Mouse (Mus musculus): ENCODE data around the gene Pgam2. TPM values are rescaled to one million over a fixed set of nuclear protein-coding genes. Genes with fewer than 3 reads are reported as not detected.

Pgam2 gene
- polyA plus RNA-seq, 1 experiment from 2014 or later = 7.9 TPM

- Histone ChIP-seq H3K4me1 (replicated peaks; ENCODE audit: control insufficient read depth, insufficient read depth, low read length) (no peaks in the 10 kb centered on the region), H3K9me3 (ENCODE audit: control insufficient read depth, low read length) (no peaks in the 10 kb centered on the region), H3K36me3 (ENCODE audit: control insufficient read depth, insufficient read depth, low read length) (peaks cover 10% of the 10 kb centered on the region; the same call in 1 of the 2 replicates), H3K27ac (ENCODE audit: low read depth, low read length) (no peak overlapping the region), H3K27me3 (ENCODE audit: control insufficient read depth, insufficient read depth, low read length) (no peaks in the 10 kb centered on the region), H3K4me2 (replicated peaks; ENCODE audit: low read depth, low read length) (no peak overlapping the region), H3K9ac (ENCODE audit: low read depth, low read length) (no peak overlapping the region), H3K4me3 (ENCODE audit: low read depth, low read length) (no peak overlapping the region)
- ATAC-seq (ENCODE audit: low FRiP score) (no peak), DNase-seq (ENCODE audit: low spot score) (no peak)
- 94% methylated on average over 16 of the region's 16 CpGs for WGBS
Measured at GRCm38 (mm10) chr11:5801511-5801910, 2.0 kb downstream of the Pgam2 start.

GRCm38 (mm10) chr11:5799621-5800490 is 3.7 kb downstream of the Pgam2 start:
- H3K36me3 ChIP-seq (ENCODE audit: control insufficient read depth, insufficient read depth, low read length) = peaks cover 16% of the 10 kb centered on the region
- H3K27me3 ChIP-seq (ENCODE audit: control insufficient read depth, insufficient read depth, low read length) = no peaks in the 10 kb centered on the region
- H3K4me3 ChIP-seq (ENCODE audit: low read depth, low read length) = no peak overlapping the region
- 92% methylated on average over 17 of the region's 17 CpGs for WGBS
- no peak overlapping the region for H3K4me2 ChIP-seq (replicated peaks; ENCODE audit: low read depth, low read length)
- H3K9me3 ChIP-seq (ENCODE audit: control insufficient read depth, low read length) = no peaks in the 10 kb centered on the region
- H3K9ac ChIP-seq (ENCODE audit: low read depth, low read length) = no peak overlapping the region
- ATAC-seq (ENCODE audit: low FRiP score) (no peak), DNase-seq (ENCODE audit: low spot score) (no peak)
- H3K4me1 ChIP-seq (replicated peaks; ENCODE audit: control insufficient read depth, insufficient read depth, low read length) = no peaks in the 10 kb centered on the region
- no peak overlapping the region for H3K27ac ChIP-seq (ENCODE audit: low read depth, low read length)

- DNase-seq (ENCODE audit: low spot score) (no peak), ATAC-seq (ENCODE audit: low FRiP score) (no peak)
- peaks cover 16% of the 10 kb centered on the region for H3K36me3 ChIP-seq (ENCODE audit: control insufficient read depth, insufficient read depth, low read length)
- no peaks in the 10 kb centered on the region for H3K27me3 ChIP-seq (ENCODE audit: control insufficient read depth, insufficient read depth, low read length)
- H3K27ac ChIP-seq (ENCODE audit: low read depth, low read length) = no peak overlapping the region
- H3K9me3 ChIP-seq (ENCODE audit: control insufficient read depth, low read length) = no peaks in the 10 kb centered on the region
- H3K4me1 ChIP-seq (replicated peaks; ENCODE audit: control insufficient read depth, insufficient read depth, low read length) = no peaks in the 10 kb centered on the region
- H3K4me2 ChIP-seq (replicated peaks; ENCODE audit: low read depth, low read length) = no peak overlapping the region
- WGBS = 90% methylated on average over 5 of the region's 5 CpGs
- no peak overlapping the region for H3K4me3 ChIP-seq (ENCODE audit: low read depth, low read length)
- H3K9ac ChIP-seq (ENCODE audit: low read depth, low read length) = no peak overlapping the region
Measured at GRCm38 (mm10) chr11:5797928-5798327, 5.6 kb downstream of the Pgam2 start.

- Histone ChIP-seq H3K4me2 (replicated peaks; ENCODE audit: low read depth, low read length) (no peak overlapping the region), H3K4me3 (ENCODE audit: low read depth, low read length) (no peak overlapping the region), H3K9me3 (ENCODE audit: control insufficient read depth, low read length) (no peaks in the 10 kb centered on the region), H3K27ac (ENCODE audit: low read depth, low read length) (no peak overlapping the region), H3K36me3 (ENCODE audit: control insufficient read depth, insufficient read depth, low read length) (peaks cover 16% of the 10 kb centered on the region), H3K27me3 (ENCODE audit: control insufficient read depth, insufficient read depth, low read length) (no peaks in the 10 kb centered on the region), H3K4me1 (replicated peaks; ENCODE audit: control insufficient read depth, insufficient read depth, low read length) (no peaks in the 10 kb centered on the region), H3K9ac (ENCODE audit: low read depth, low read length) (no peak overlapping the region)
- ATAC-seq (ENCODE audit: low FRiP score) = no peak
- DNase-seq (ENCODE audit: low spot score) = no peak
- 80% methylated on average over 11 of the region's 11 CpGs for WGBS
Measured at GRCm38 (mm10) chr11:5797371-5797770, 6.2 kb downstream of the Pgam2 start.

- no peak overlapping the region for H3K9ac ChIP-seq (ENCODE audit: low read depth, low read length)
- no peak for DNase-seq (ENCODE audit: low spot score)
- no peaks in the 10 kb centered on the region for H3K9me3 ChIP-seq (ENCODE audit: control insufficient read depth, low read length)
- H3K4me1 ChIP-seq (replicated peaks; ENCODE audit: control insufficient read depth, insufficient read depth, low read length) = no peaks in the 10 kb centered on the region
- H3K27me3 ChIP-seq (ENCODE audit: control insufficient read depth, insufficient read depth, low read length) = no peaks in the 10 kb centered on the region
- H3K27ac ChIP-seq (ENCODE audit: low read depth, low read length) = no peak overlapping the region
- no peak overlapping the region for H3K4me2 ChIP-seq (replicated peaks; ENCODE audit: low read depth, low read length)
- ATAC-seq (ENCODE audit: low FRiP score) = no peak
- H3K4me3 ChIP-seq (ENCODE audit: low read depth, low read length) = no peak overlapping the region
- WGBS = 87% methylated on average over 15 of the region's 15 CpGs
- H3K36me3 ChIP-seq (ENCODE audit: control insufficient read depth, insufficient read depth, low read length) = peaks cover 16% of the 10 kb centered on the region
Measured at GRCm38 (mm10) chr11:5796939-5797338, 6.6 kb downstream of the Pgam2 start.

- ATAC-seq (ENCODE audit: low FRiP score) = no peak
- H3K4me2 ChIP-seq (replicated peaks; ENCODE audit: low read depth, low read length) = no peak overlapping the region
- H3K36me3 ChIP-seq (ENCODE audit: control insufficient read depth, insufficient read depth, low read length) = peaks cover 16% of the 10 kb centered on the region
- no peak overlapping the region for H3K4me3 ChIP-seq (ENCODE audit: low read depth, low read length)
- no peaks in the 10 kb centered on the region for H3K27me3 ChIP-seq (ENCODE audit: control insufficient read depth, insufficient read depth, low read length)
- 91% methylated on average over 7 of the region's 7 CpGs for WGBS
- no peak overlapping the region for H3K9ac ChIP-seq (ENCODE audit: low read depth, low read length)
- DNase-seq (ENCODE audit: low spot score) = no peak
- H3K4me1 ChIP-seq (replicated peaks; ENCODE audit: control insufficient read depth, insufficient read depth, low read length) = no peaks in the 10 kb centered on the region
- no peaks in the 10 kb centered on the region for H3K9me3 ChIP-seq (ENCODE audit: control insufficient read depth, low read length)
- no peak overlapping the region for H3K27ac ChIP-seq (ENCODE audit: low read depth, low read length)
Measured at GRCm38 (mm10) chr11:5795706-5796105, 7.8 kb downstream of the Pgam2 start.

- no peak overlapping the region for H3K9ac ChIP-seq (ENCODE audit: low read depth, low read length)
- ATAC-seq (ENCODE audit: low FRiP score) = no peak
- 90% methylated on average over 9 of the region's 9 CpGs for WGBS
- no peaks in the 10 kb centered on the region for H3K4me1 ChIP-seq (replicated peaks; ENCODE audit: control insufficient read depth, insufficient read depth, low read length)
- H3K4me2 ChIP-seq (replicated peaks; ENCODE audit: low read depth, low read length) = no peak overlapping the region
- H3K9me3 ChIP-seq (ENCODE audit: control insufficient read depth, low read length) = no peaks in the 10 kb centered on the region
- H3K27ac ChIP-seq (ENCODE audit: low read depth, low read length) = no peak overlapping the region
- no peak for DNase-seq (ENCODE audit: low spot score)
- peaks cover 16% of the 10 kb centered on the region for H3K36me3 ChIP-seq (ENCODE audit: control insufficient read depth, insufficient read depth, low read length)
- H3K4me3 ChIP-seq (ENCODE audit: low read depth, low read length) = no peak overlapping the region
- no peaks in the 10 kb centered on the region for H3K27me3 ChIP-seq (ENCODE audit: control insufficient read depth, insufficient read depth, low read length)
Measured at GRCm38 (mm10) chr11:5795290-5795689, 8.2 kb downstream of the Pgam2 start.

GRCm38 (mm10) chr11:5790431-5790830 is 13.1 kb downstream of the Pgam2 start:
- H3K4me1 ChIP-seq (replicated peaks; ENCODE audit: control insufficient read depth, insufficient read depth, low read length) = peaks cover 4% of the 10 kb centered on the region; the same call in 1 of the 2 replicates
- H3K27me3 ChIP-seq (ENCODE audit: control insufficient read depth, insufficient read depth, low read length) = no peaks in the 10 kb centered on the region
- DNase-seq (ENCODE audit: low spot score) = no peak
- no peak overlapping the region for H3K9ac ChIP-seq (ENCODE audit: low read depth, low read length)
- no peaks in the 10 kb centered on the region for H3K9me3 ChIP-seq (ENCODE audit: control insufficient read depth, low read length)
- H3K36me3 ChIP-seq (ENCODE audit: control insufficient read depth, insufficient read depth, low read length) = peaks cover under 1% of the 10 kb centered on the region; the same call in 1 of the 2 replicates
- no peak for ATAC-seq (ENCODE audit: low FRiP score)
- WGBS = 96% methylated on average over 1 of the region's 1 CpGs
- H3K4me2 ChIP-seq (replicated peaks; ENCODE audit: low read depth, low read length) = no peak overlapping the region
- H3K27ac ChIP-seq (ENCODE audit: low read depth, low read length) = no peak overlapping the region
- H3K4me3 ChIP-seq (ENCODE audit: low read depth, low read length) = no peak overlapping the region

GRCm38 (mm10) chr11:5789754-5790333 is 13.7 kb downstream of the Pgam2 start:
- Histone ChIP-seq H3K4me1 (replicated peaks; ENCODE audit: control insufficient read depth, insufficient read depth, low read length) (peaks cover 4% of the 10 kb centered on the region; the same call in 1 of the 2 replicates), H3K4me2 (replicated peaks; ENCODE audit: low read depth, low read length) (peak overlapping the region; percentile 84), H3K36me3 (ENCODE audit: control insufficient read depth, insufficient read depth, low read length) (no peaks in the 10 kb centered on the region), H3K27me3 (ENCODE audit: control insufficient read depth, insufficient read depth, low read length) (no peaks in the 10 kb centered on the region), H3K27ac (ENCODE audit: low read depth, low read length) (no peak overlapping the region), H3K9me3 (ENCODE audit: control insufficient read depth, low read length) (no peaks in the 10 kb centered on the region), H3K4me3 (ENCODE audit: low read depth, low read length) (peak overlapping the region; percentile 75; the same call in 1 of the 2 replicates), H3K9ac (ENCODE audit: low read depth, low read length) (no peak overlapping the region)
- ATAC-seq (ENCODE audit: low FRiP score) (no peak), DNase-seq (ENCODE audit: low spot score) (no peak)
- WGBS = 87% methylated on average over 3 of the region's 3 CpGs

All from hindbrain, embryonic 11.5 days (tissue).